Mouse (Mus musculus) kidney, adult 2 months (tissue): ENCODE data around the gene Tha1. TPM values are rescaled to one million over a fixed set of nuclear protein-coding genes. Genes with fewer than 3 reads are reported as not detected.

Source experiments
- DNase-seq: peaks from one replicate; pipeline ENCODE4 v3.0.0; 2021
- H3K27ac ChIP-seq: fragments of 200-500 bp; 2 replicates; pipeline ENCODE4 v1.5.1; 2012; ENCODE audit warnings: low read depth, low read length, control low read depth, inconsistent platforms; ENCODE audit not compliant: insufficient read depth
- H3K27me3 ChIP-seq: fragments of 200-500 bp; replicated peaks from 2 replicates; pipeline ENCODE4 v1.6.1; 2012; ENCODE audit warnings: mild to moderate bottlenecking, moderate library complexity, low read length, inconsistent platforms; ENCODE audit not compliant: control insufficient read depth, insufficient read depth
- H3K36me3 ChIP-seq: fragments of 200-500 bp; 2 replicates; pipeline ENCODE4 v1.6.1; 2012; ENCODE audit warnings: mild to moderate bottlenecking, moderate library complexity, low read length, inconsistent platforms; ENCODE audit not compliant: control insufficient read depth, insufficient read depth
- H3K4me1 ChIP-seq: fragments of 200-500 bp; 2 replicates; pipeline ENCODE4 v1.6.1; 2011; ENCODE audit warnings: low read length; ENCODE audit not compliant: control insufficient read depth, insufficient read depth
- H3K4me3 ChIP-seq: fragments of 200-500 bp; 2 replicates; pipeline ENCODE4 v1.5.1; 2011; ENCODE audit warnings: mild to moderate bottlenecking, low read depth, low read length, control low read depth; ENCODE audit not compliant: insufficient read depth
- CTCF ChIP-seq: fragments of 200-500 bp; conservative IDR thresholded peaks from 2 replicates; pipeline ENCODE4 v1.5.1; 2011; ENCODE audit warnings: low read depth, mild to moderate bottlenecking, control low read depth, low read length, moderate library complexity, mixed read lengths; ENCODE audit not compliant: insufficient read depth, insufficient read length
- POLR2A ChIP-seq: fragments of 200-500 bp; IDR thresholded peaks from one replicate; pipeline ENCODE4 v1.6.1; 2011; ENCODE audit warnings: low read depth, low read length, control low read depth
- WGBS: fragments of 180-500 bp; shearing (Covaris S2); methylation state at CpG from one replicate; pipeline ENCODE4 v1.1.7; 2018; 5-methylcytosine and 5-hydroxymethylcytosine counted together
- polyA plus RNA-seq: library from polyadenylated mRNA; depleted of rRNA; stranded (reverse); fragments of >200 nt; gene quantifications from 2 replicates; pipeline ENCODE4 v1.2.3, GENCODE M21; 2012; rRNA removed

The Tha1 gene
- polyA plus RNA-seq, 1 experiment, result 14.9 TPM

- TF ChIP-seq CTCF, result no peak
- TF ChIP-seq POLR2A, result no peak
- DNase-seq, result no peak
- H3K27ac ChIP-seq, result no peak overlapping the region
- WGBS, result 90% methylated on average over 7 of the region's 7 CpGs
- no peaks in the 10 kb centered on the region for H3K27me3 ChIP-seq
- no peak overlapping the region for H3K4me3 ChIP-seq
- H3K4me1 ChIP-seq, result peaks cover 9% of the 10 kb centered on the region; the same call in 1 of the 2 replicates
- no peaks in the 10 kb centered on the region for H3K36me3 ChIP-seq
Observed at GRCm38 (mm10) chr11:117820173-117820572, 53.1 kb downstream of the Tha1 start.

GRCm38 (mm10) chr11:117819095-117819494 is 54.2 kb downstream of the Tha1 start:
- no peaks in the 10 kb centered on the region for H3K36me3 ChIP-seq
- no peaks in the 10 kb centered on the region for H3K27me3 ChIP-seq
- no peak overlapping the region for H3K27ac ChIP-seq
- TF ChIP-seq CTCF (no peak), POLR2A (no peak)
- WGBS, result 75% methylated on average over 8 of the region's 8 CpGs
- peaks cover under 1% of the 10 kb centered on the region; the same call in 1 of the 2 replicates for H3K4me1 ChIP-seq
- DNase-seq, result no peak
- H3K4me3 ChIP-seq, result no peak overlapping the region

Other genes starting within 250 kb of the Tha1 start
- 14.9 and 16.8 TPM in 2 replicates for gene Tnrc6c, start 219.2 kb downstream of the Tha1 start, polyA plus RNA-seq
- gene Tmc8, start 91.4 kb downstream of the Tha1 start, polyA plus RNA-seq, result 3.3 and 5.3 TPM in 2 replicates
- gene Tmc6, start 91.3 kb downstream of the Tha1 start, polyA plus RNA-seq, result 41.2 and 48.4 TPM in 2 replicates
- gene 6030468B19Rik, start 75.8 kb downstream of the Tha1 start, polyA plus RNA-seq, result 0.09 TPM in 1 of 2 replicates, not detected in the other
- gene Gm20708, start 63.8 kb downstream of the Tha1 start, polyA plus RNA-seq, result 0.18 and 0.22 TPM in 2 replicates
- 150 and 155 TPM in 2 replicates for gene Syngr2, start 63.8 kb downstream of the Tha1 start, polyA plus RNA-seq
- 85.6 and 89.7 TPM in 2 replicates for gene Afmid, start 47.6 kb downstream of the Tha1 start, polyA plus RNA-seq
- 15.5 and 15.8 TPM in 2 replicates for gene Tk1, start 47.4 kb downstream of the Tha1 start, polyA plus RNA-seq
- 0.75 and 1.3 TPM in 2 replicates for gene Birc5, start 24.2 kb downstream of the Tha1 start, polyA plus RNA-seq
- gene Tmem235, start 12.7 kb downstream of the Tha1 start, polyA plus RNA-seq, result 0.08 and 0.10 TPM in 2 replicates
- gene Socs3, start 96.6 kb upstream of the Tha1 start, polyA plus RNA-seq, result 4.3 and 5.0 TPM in 2 replicates
- 29.7 and 30.4 TPM in 2 replicates for gene Pgs1, start 112.8 kb upstream of the Tha1 start, polyA plus RNA-seq